Mouse (Mus musculus): ENCODE results near the gene Papss2.

GRCm38 (mm10) chr19:32634916-32635315 lies 39.3 kb downstream of the Papss2 start:
- TF ChIP-seq NANOG (IDR thresholded peaks at IDR 0.05; ENCODE audit: borderline replicate concordance, low read length) (no peak), CTCF (conservative IDR thresholded peaks at IDR 0.05; ENCODE audit: low read length) (no peak)

Measured in E14TG2a.4 (cell line).